Mouse (Mus musculus) testis, adult 2 months (tissue): Measurements from ENCODE around the gene Epb41l2. TPM values are rescaled to one million over a fixed set of nuclear protein-coding genes. Genes with fewer than 3 reads are reported as not detected.

Experiments used
- H3K27ac ChIP-seq: fragments of 200-500 bp; 2 replicates; pipeline ENCODE4 v1.5.1; 2012; ENCODE audit warnings: low read depth, low read length; ENCODE audit not compliant: control insufficient read depth, insufficient read depth
- H3K27me3 ChIP-seq: fragments of 200-500 bp; 2 replicates; pipeline ENCODE4 v1.6.1; 2012; ENCODE audit warnings: mild to moderate bottlenecking, low read length, moderate library complexity; ENCODE audit not compliant: control insufficient read depth, insufficient read depth
- H3K36me3 ChIP-seq: fragments of 200-500 bp; 2 replicates; pipeline ENCODE4 v1.6.1; 2012; ENCODE audit warnings: mild to moderate bottlenecking, low read length; ENCODE audit not compliant: control insufficient read depth, insufficient read depth
- H3K4me1 ChIP-seq: fragments of 200-500 bp; 2 replicates; pipeline ENCODE4 v1.6.1; 2012; ENCODE audit warnings: low read length; ENCODE audit not compliant: control insufficient read depth, insufficient read depth
- H3K4me3 ChIP-seq: fragments of 200-500 bp; 2 replicates; pipeline ENCODE4 v1.5.1; 2012; ENCODE audit warnings: low read depth, mild to moderate bottlenecking, low read length, moderate library complexity, mixed read lengths; ENCODE audit not compliant: control insufficient read depth
- CTCF ChIP-seq: fragments of 200-500 bp; IDR thresholded peaks from 2 replicates; pipeline ENCODE4 v1.5.1; 2012; ENCODE audit warnings: low read depth, mild to moderate bottlenecking, inconsistent platforms, low read length, moderate library complexity; ENCODE audit not compliant: control insufficient read depth, insufficient read depth, insufficient replicate concordance
- POLR2A ChIP-seq: fragments of 200-500 bp; IDR thresholded peaks from 2 replicates; pipeline ENCODE4 v1.6.1; 2012; ENCODE audit warnings: low read depth, mild to moderate bottlenecking, inconsistent platforms, low read length, moderate library complexity; ENCODE audit not compliant: control insufficient read depth
- polyA plus RNA-seq: library from polyadenylated mRNA; depleted of rRNA; stranded (reverse); fragments of >200 nt; gene quantifications from 2 replicates; pipeline ENCODE4 v1.2.3, GENCODE M21; 2012

Epb41l2 gene
- polyA plus RNA-seq, 1 experiment: 162 TPM

- Histone ChIP-seq H3K4me1 (peaks cover 4% of the 10 kb centered on the region; the same call in 1 of the 2 replicates), H3K27ac (no peak overlapping the region), H3K36me3 (no peaks in the 10 kb centered on the region), H3K4me3 (no peak overlapping the region), H3K27me3 (no peaks in the 10 kb centered on the region)
- TF ChIP-seq CTCF (no peak), POLR2A (no peak)
These were observed 41.0 kb downstream of the Epb41l2 start for GRCm38 (mm10) chr10:25400646-25401045.

GRCm38 (mm10) chr10:25401356-25401755, 41.8 kb downstream of the Epb41l2 start:
- Histone ChIP-seq H3K4me1 (peaks cover 4% of the 10 kb centered on the region; the same call in 1 of the 2 replicates), H3K27ac (no peak overlapping the region), H3K27me3 (no peaks in the 10 kb centered on the region), H3K36me3 (no peaks in the 10 kb centered on the region), H3K4me3 (no peak overlapping the region)
- TF ChIP-seq CTCF: no peak
- TF ChIP-seq POLR2A: no peak

DNA sequence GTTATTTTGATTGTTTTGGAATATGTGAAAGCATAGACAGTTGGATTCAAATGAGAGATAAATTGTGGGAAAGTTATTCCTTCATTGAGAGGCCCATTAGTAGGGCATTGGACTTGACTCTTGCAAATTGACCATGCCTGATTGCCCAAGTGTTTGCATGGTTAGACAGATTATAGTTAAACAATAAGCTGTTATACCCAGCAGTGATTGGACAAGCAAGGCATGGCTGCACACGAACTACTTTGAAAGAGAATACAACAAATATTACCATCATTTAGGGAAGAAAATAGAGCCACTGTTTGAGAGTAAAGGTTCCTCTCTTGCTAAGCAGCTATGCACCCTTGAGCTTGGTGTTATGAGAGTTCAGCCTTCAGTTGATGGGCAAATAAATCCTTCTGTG, 43.3 kb downstream of the Epb41l2 start:
- Histone ChIP-seq H3K36me3 (no peaks in the 10 kb centered on the region), H3K27me3 (no peaks in the 10 kb centered on the region), H3K4me1 (peaks cover 4% of the 10 kb centered on the region; the same call in 1 of the 2 replicates), H3K27ac (no peak overlapping the region), H3K4me3 (no peak overlapping the region)
- no peak for TF ChIP-seq CTCF
- TF ChIP-seq POLR2A: no peak

GRCm38 (mm10) chr10:25403813-25404701, 44.5 kb downstream of the Epb41l2 start:
- H3K4me3 ChIP-seq: no peak overlapping the region
- no peak for TF ChIP-seq POLR2A
- no peak for TF ChIP-seq CTCF
- peaks cover 4% of the 10 kb centered on the region; the same call in 1 of the 2 replicates for H3K4me1 ChIP-seq
- no peaks in the 10 kb centered on the region for H3K36me3 ChIP-seq
- no peak overlapping the region for H3K27ac ChIP-seq
- no peaks in the 10 kb centered on the region for H3K27me3 ChIP-seq

DNA sequence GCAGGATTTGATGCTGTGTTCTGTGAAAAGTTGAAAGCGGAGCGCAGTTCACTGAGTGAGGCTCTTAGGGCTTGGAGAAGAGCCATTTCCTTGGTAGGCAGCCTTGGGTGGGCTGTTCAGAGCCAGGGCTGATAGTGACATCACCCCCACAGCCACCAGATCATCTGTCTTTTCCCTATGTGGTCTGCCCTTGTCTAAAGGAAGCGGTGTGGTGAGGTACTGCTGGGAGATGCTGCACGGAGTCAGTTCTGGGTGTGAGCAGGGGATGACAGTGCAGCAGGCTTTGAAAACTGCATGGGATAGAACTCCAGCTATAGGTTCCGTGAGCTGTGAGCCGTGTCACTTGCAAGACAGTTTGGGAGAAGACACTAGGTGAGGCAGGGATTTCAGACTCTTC, 45.1 kb downstream of the Epb41l2 start:
- no peaks in the 10 kb centered on the region for H3K27me3 ChIP-seq
- TF ChIP-seq CTCF (no peak), POLR2A (no peak)
- no peak overlapping the region for H3K4me3 ChIP-seq
- H3K27ac ChIP-seq: no peak overlapping the region
- peaks cover 4% of the 10 kb centered on the region; the same call in 1 of the 2 replicates for H3K4me1 ChIP-seq
- no peaks in the 10 kb centered on the region for H3K36me3 ChIP-seq

- no peak for TF ChIP-seq CTCF
- Histone ChIP-seq H3K27me3 (no peaks in the 10 kb centered on the region), H3K36me3 (no peaks in the 10 kb centered on the region), H3K4me3 (no peak overlapping the region), H3K4me1 (peaks cover 4% of the 10 kb centered on the region; the same call in 1 of the 2 replicates), H3K27ac (no peak overlapping the region)
These were observed 46.0 kb downstream of the Epb41l2 start for GRCm38 (mm10) chr10:25405551-25405950.

DNA sequence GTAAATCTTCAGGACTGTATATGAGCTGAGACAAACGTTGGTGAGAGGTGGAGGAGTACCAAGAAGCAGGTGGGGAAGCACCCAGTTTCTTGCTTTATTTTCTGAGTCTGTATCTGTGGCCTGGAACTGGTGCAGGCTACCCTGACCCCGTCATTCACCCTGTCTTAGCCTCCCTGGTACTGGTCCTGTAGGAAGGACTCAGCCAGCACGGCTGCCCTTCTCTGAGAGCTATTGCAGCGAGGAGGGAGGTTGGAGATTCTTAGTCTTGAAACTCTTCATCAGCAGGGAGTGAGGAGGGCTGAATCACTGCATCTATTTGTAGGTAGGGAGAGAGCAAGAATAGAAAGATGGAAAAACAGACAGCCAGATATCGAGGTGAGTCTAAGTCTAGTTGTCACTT, 47.1 kb downstream of the Epb41l2 start:
- peaks cover 4% of the 10 kb centered on the region; the same call in 1 of the 2 replicates for H3K4me1 ChIP-seq
- H3K27me3 ChIP-seq: no peaks in the 10 kb centered on the region
- TF ChIP-seq POLR2A: no peak
- no peak for TF ChIP-seq CTCF
- no peaks in the 10 kb centered on the region for H3K36me3 ChIP-seq
- no peak overlapping the region for H3K27ac ChIP-seq
- H3K4me3 ChIP-seq: no peak overlapping the region

DNA sequence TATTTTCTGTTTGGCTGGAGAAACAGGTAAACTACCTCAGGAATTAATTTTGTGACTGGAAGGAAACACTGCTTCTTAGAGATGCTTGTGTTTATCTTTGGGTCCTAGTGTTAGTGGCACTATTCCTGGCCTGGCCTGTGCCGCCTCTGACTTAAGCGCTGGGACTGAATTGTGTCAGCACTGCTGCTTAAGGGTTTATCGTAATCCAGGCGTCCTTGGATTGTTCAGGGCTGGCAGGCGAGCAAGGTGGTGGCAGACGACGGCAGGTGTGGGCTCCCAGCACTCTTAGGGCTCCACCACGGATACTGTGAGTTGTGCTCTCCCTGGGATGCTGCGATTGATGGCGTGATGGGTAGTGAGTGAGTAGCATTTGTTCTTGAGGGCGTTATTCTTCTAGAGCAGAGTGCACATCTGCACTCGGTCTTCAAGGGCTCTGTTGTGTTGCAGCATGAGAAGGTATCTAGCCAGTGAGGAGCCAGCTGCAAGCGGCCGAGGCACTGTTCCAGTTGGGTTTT, 48.6 kb downstream of the Epb41l2 start:
- Histone ChIP-seq H3K27me3 (no peaks in the 10 kb centered on the region), H3K4me3 (no peak overlapping the region), H3K36me3 (no peaks in the 10 kb centered on the region), H3K27ac (no peak overlapping the region), H3K4me1 (peaks cover 4% of the 10 kb centered on the region; the same call in 1 of the 2 replicates)
- TF ChIP-seq CTCF (no peak), POLR2A (no peak)
